Mouse (Mus musculus): ENCODE results near the gene Dguok.

Gene Dguok

GRCm38 (mm10) chr6:83478217-83478616, 28.6 kb downstream of the Dguok start:
- POLR2A ChIA-PET = interaction anchor here in 2 of 4 experiments (0.6 to 1.6 kb wide), 2 partner anchors 19 to 126 kb away, joined by 3 to 4 read pairs; no protein-coding TSS in a partner anchor
- CTCF ChIA-PET = interaction anchor here in 2 of 4 experiments (0.6 to 1.5 kb wide), 5 partner anchors 71 to 711 kb away, joined by 3 to 4 read pairs (median 3); partner anchors contain the start of gene Tex261 (in 1 of the 2)

GRCm38 (mm10) chr6:83475431-83475830, 31.3 kb downstream of the Dguok start:
- POLR2A ChIA-PET = no interaction called here

GRCm38 (mm10) chr6:83473240-83473639, 33.5 kb downstream of the Dguok start:
- POLR2A ChIA-PET = interaction anchor here in 1 of 4 experiments (0.6 to 0.7 kb wide), 2 partner anchors 67 to 127 kb away, joined by 3 to 6 read pairs; no protein-coding TSS in a partner anchor
- CTCF ChIA-PET = interaction anchor here in 1 of 4 experiments (0.6 kb wide), 1 partner anchor 110 kb away, joined by 3 read pairs; no protein-coding TSS in a partner anchor

More at GRCm38 (mm10) chr6:83475431-83475830, 31.3 kb downstream of the Dguok start:
- CTCF ChIA-PET = interaction anchor here in 1 of 4 experiments (1.6 kb wide), 1 partner anchor 198 kb away, joined by 3 read pairs; no protein-coding TSS in a partner anchor

DNA sequence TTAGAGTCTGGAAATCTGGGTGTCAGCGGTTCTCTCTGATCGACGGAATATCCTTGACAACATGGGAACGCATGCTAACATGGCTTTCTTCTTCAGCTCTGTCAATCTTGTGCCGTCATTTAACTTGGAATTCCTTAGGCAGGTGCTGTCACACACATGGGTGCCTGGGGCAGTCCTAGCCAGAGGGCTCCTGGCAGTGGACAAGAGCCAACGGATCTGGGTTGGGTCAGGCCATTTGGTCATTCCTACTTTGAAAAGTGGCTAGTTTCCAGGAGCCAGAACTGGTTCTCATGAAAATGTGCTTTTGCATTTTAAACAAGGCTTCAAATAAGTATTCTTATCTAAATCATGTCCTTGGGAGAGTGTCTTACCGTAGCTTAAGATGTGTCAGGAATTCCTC, 35.0 kb downstream of the Dguok start:
- POLR2A ChIA-PET = interaction anchor here in 3 of 4 experiments (0.5 to 1.2 kb wide), 3 partner anchors 9 to 204 kb away, joined by 3 to 5 read pairs (median 3); no protein-coding TSS in a partner anchor
- CTCF ChIA-PET = interaction anchor here in 1 of 4 experiments (0.7 kb wide), 1 partner anchor 428 kb away, joined by 3 read pairs; no protein-coding TSS in a partner anchor

GRCm38 (mm10) chr6:83464011-83464410, 42.8 kb downstream of the Dguok start:
- CTCF ChIA-PET = no interaction called here

DNA sequence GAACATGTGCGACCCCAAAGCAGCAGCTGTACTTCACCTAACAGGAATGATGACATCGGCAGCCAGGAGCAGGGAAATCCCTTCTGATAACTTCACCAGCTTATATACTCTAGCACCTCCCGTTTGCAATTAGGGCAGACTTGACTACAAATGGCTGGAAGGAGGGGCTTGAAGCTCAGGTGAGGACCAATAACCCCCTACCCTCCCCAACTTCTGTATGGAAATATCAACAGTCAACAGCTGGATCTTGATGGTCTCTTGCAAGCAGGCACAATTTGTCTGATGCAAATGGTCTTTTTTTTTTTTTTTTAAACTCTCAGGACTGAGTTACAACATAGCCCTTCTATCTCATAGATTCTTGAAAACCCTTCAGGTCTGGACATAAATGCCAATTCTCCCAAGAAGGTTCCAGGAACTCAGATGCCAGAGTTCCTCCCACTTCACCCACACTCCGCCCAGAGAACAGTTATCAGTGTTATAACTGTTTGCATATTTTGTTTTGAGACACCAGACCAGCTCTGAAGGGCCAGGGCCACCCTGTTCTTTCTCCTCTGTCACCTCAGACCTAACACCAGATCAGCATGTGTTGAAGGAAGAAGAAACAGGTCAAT, 47.6 kb downstream of the Dguok start, which contains the start of gene Tet3:
Gene Tet3 (minus strand): TSS at position 51 of the 611 bp plus-strand sequence.
- CTCF ChIA-PET = interaction anchor here in 1 of 4 experiments (0.6 kb wide), 1 partner anchor 8 kb away, joined by 6 read pairs; no protein-coding TSS in a partner anchor
- POLR2A ChIA-PET = interaction anchor here in 2 of 4 experiments (0.6 to 1.2 kb wide), 5 partner anchors 9 to 1116 kb away, joined by 3 to 6 read pairs (median 3); partner anchors contain the start of genes Mob1a (in 1 of the 2) and Mthfd2 (in 1 of the 2)

More at GRCm38 (mm10) chr6:83464011-83464410, 42.8 kb downstream of the Dguok start:
- POLR2A ChIA-PET = no interaction called here

- CTCF ChIA-PET = interaction anchor here in 2 of 4 experiments (0.5 to 0.6 kb wide), 3 partner anchors 10 to 655 kb away, joined by 3 read pairs; no protein-coding TSS in a partner anchor
- POLR2A ChIA-PET = interaction anchor here in 3 of 4 experiments (0.5 to 2.7 kb wide), 5 partner anchors 9 to 131 kb away, joined by 3 to 13 read pairs (median 4); partner anchors contain the start of genes Dguok (in 1 of the 3), Mob1a (in 1 of the 3) and Mthfd2 (in 1 of the 3)
These were observed 49.6 kb downstream of the Dguok start for GRCm38 (mm10) chr6:83456984-83457810.

- POLR2A ChIA-PET = interaction anchor here in 2 of 4 experiments (1.2 to 2.7 kb wide), 6 partner anchors 10 to 139 kb away, joined by 3 to 13 read pairs (median 4); partner anchors contain the start of genes Dguok (in 1 of the 2), Mob1a (in 1 of the 2) and Mthfd2 (in 1 of the 2)
- CTCF ChIA-PET = interaction anchor here in 1 of 4 experiments (0.7 to 0.8 kb wide), 2 partner anchors 241 to 635 kb away, joined by 3 to 9 read pairs; no protein-coding TSS in a partner anchor
These were observed 50.4 kb downstream of the Dguok start for GRCm38 (mm10) chr6:83456131-83456983.

- CTCF ChIA-PET = interaction anchor here in 2 of 4 experiments (0.6 to 0.8 kb wide), 2 partner anchors 240 to 1889 kb away, joined by 3 read pairs; no protein-coding TSS in a partner anchor
- POLR2A ChIA-PET = interaction anchor here in 2 of 4 experiments (1.2 to 2.7 kb wide), 5 partner anchors 11 to 138 kb away, joined by 3 to 13 read pairs (median 4); partner anchors contain the start of genes Mob1a (in 1 of the 2) and Mthfd2 (in 1 of the 2)
These were observed 51.2 kb downstream of the Dguok start for GRCm38 (mm10) chr6:83455328-83456130.

- ChIA-PET POLR2A (interaction anchor here in 1 of 4 experiments (1.9 kb wide), 1 partner anchor 13 kb away, joined by 5 read pairs; no protein-coding TSS in a partner anchor), CTCF (interaction anchor here in 1 of 4 experiments (1.1 kb wide), 1 partner anchor 275 kb away, joined by 3 read pairs; no protein-coding TSS in a partner anchor)
These were observed 53.1 kb downstream of the Dguok start for GRCm38 (mm10) chr6:83453706-83454105.

GRCm38 (mm10) chr6:83450451-83451303, 56.1 kb downstream of the Dguok start:
- ChIA-PET POLR2A (no interaction called here), CTCF (no interaction called here)

DNA sequence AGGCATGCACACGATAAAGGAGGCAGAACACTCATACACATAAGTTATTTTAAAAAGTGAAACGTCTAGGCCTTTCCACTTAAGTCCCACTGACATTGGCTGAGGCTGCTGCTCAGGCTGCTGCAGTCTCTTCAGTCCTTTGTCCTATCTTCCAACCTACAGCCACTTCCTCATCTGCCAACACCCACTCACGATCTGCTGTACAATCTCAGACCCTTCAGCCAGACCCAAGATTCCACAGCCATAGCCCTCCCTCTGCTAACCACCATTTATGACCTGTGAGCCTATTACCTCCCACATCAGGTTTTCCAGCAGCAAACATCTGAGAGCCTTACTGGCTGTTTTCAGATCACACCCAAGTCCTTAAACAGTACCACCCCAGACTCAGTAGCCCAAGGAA, 57.3 kb downstream of the Dguok start:
- CTCF ChIA-PET = no interaction called here
- POLR2A ChIA-PET = no interaction called here

GRCm38 (mm10) chr6:83448911-83449310, 57.9 kb downstream of the Dguok start:
- ChIA-PET POLR2A (no interaction called here), CTCF (no interaction called here)

- ChIA-PET CTCF (interaction anchor here in 1 of 4 experiments (0.6 kb wide), 1 partner anchor 11 kb away, joined by 3 read pairs; no protein-coding TSS in a partner anchor), POLR2A (interaction anchor here in 1 of 4 experiments (1.0 kb wide), 1 partner anchor 13 kb away, joined by 3 read pairs; no protein-coding TSS in a partner anchor)
These were observed 59.7 kb downstream of the Dguok start for GRCm38 (mm10) chr6:83447031-83447430.

DNA sequence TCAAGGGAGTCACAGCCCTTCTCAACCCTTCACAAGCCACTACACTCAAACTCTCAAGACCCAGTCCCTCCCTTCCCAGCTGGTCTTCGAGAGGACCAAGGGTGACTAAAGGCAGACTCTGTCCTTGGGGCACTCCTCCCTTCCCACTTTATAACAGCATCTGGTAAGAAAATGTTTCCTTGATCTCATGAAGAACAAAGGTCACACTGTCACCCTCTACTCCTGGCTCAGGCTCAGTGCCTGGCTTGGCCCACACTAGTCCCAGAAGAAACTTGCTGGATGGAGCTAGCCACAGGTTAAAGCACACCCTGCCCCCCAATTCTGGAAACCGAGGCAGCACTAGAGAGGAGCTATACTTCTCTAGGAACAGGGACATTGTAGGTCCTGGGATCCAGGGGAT, 61.0 kb downstream of the Dguok start:
- CTCF ChIA-PET = no interaction called here
- POLR2A ChIA-PET = no interaction called here
